Mouse (Mus musculus) embryonic facial prominence, embryonic 11.5 days (tissue): ENCODE data around the gene Dio3. TPM values are rescaled to one million over a fixed set of nuclear protein-coding genes. Genes with fewer than 3 reads are reported as not detected.

ENCODE experiments used
- ATAC-seq: fragments of 200-750 bp; cut with Nextera tagmentation; replicated peaks from 2 replicates; pipeline ENCODE4 v1.8.0; 2017; ENCODE audit warnings: low read depth; ENCODE audit not compliant: insufficient number of reproducible peaks, low FRiP score, low TSS enrichment
- DNase-seq: peaks from one replicate; pipeline ENCODE4 v3.0.0-alpha.2; 2015; ENCODE audit warnings: low spot score
- H3K27ac ChIP-seq: fragments of 300-500 bp; sonication (generic); replicated peaks from 2 replicates; pipeline ENCODE4 v1.5.1; 2014; ENCODE audit warnings: mild to moderate bottlenecking, low read depth, low read length, control low read depth
- H3K27me3 ChIP-seq: fragments of 300-500 bp; sonication (generic); 2 replicates; pipeline ENCODE4 v1.6.1; 2014; ENCODE audit warnings: mild to moderate bottlenecking, low read length, moderate library complexity, mixed read lengths; ENCODE audit not compliant: control insufficient read depth, insufficient read depth
- H3K36me3 ChIP-seq: fragments of 300-500 bp; sonication (generic); replicated peaks from 2 replicates; pipeline ENCODE4 v1.6.1; 2014; ENCODE audit warnings: low read depth, mild to moderate bottlenecking, low read length, moderate library complexity, mixed read lengths; ENCODE audit not compliant: control insufficient read depth, insufficient read depth
- H3K4me1 ChIP-seq: fragments of 300-500 bp; sonication (generic); 2 replicates; pipeline ENCODE4 v1.6.1; 2014; ENCODE audit warnings: low read length, mixed read lengths; ENCODE audit not compliant: control insufficient read depth, insufficient read depth
- H3K4me2 ChIP-seq: fragments of 300-500 bp; sonication (generic); 2 replicates; pipeline ENCODE4 v1.6.1; 2014; ENCODE audit warnings: low read depth, mild to moderate bottlenecking, control low read depth, low read length, moderate library complexity
- H3K4me3 ChIP-seq: fragments of 300-500 bp; sonication (generic); 2 replicates; pipeline ENCODE4 v1.5.1; 2014; ENCODE audit warnings: low read depth, low read length, control low read depth
- H3K9ac ChIP-seq: fragments of 300-500 bp; sonication (generic); replicated peaks from 2 replicates; pipeline ENCODE4 v1.6.1; 2014; ENCODE audit warnings: mild to moderate bottlenecking, control low read depth, low read length
- H3K9me3 ChIP-seq: fragments of 300-500 bp; sonication (generic); replicated peaks from 2 replicates; pipeline ENCODE4 v1.6.1; 2016; ENCODE audit warnings: mild to moderate bottlenecking, low read length, inconsistent platforms, mixed read lengths; ENCODE audit not compliant: control insufficient read depth
- WGBS: fragments of 180-500 bp; shearing (Covaris S2); extraction: QIAGEN DNeasy Blood & Tissue Kit; methylation state at CpG from one replicate; pipeline ENCODE4 v1.1.7; 2014; 5-methylcytosine and 5-hydroxymethylcytosine counted together
- polyA plus RNA-seq: library from polyadenylated mRNA; unstranded; fragments of >200 nt; fragmentation: Nextera tagmentation; extraction: Ambion mirVana; gene quantifications from 2 replicates; pipeline ENCODE4 v1.2.1, GENCODE M21; 2014

Gene Dio3
- 0.32 and 0.43 TPM in 2 replicates for polyA plus RNA-seq

GRCm38 (mm10) chr12:110278853-110279252, at the start of gene Dio3:
Dio3 (plus strand) TSS chr12:110279068.
- no peaks in the 10 kb centered on the region for H3K9me3 ChIP-seq
- 0 out of 2 replicates have a peak, but pooled peaks cover 2% of the 10 kb centered on the region for H3K4me1 ChIP-seq
- H3K4me3 ChIP-seq: peak within 1 kb of the TSS; percentile 37
- H3K36me3 ChIP-seq: no peaks in the 10 kb centered on the region
- H3K4me2 ChIP-seq: peak within 1 kb of the TSS; percentile 71
- ATAC-seq (peak; percentile 66), DNase-seq (peak; percentile 74)
- 0% methylated on average over 24 of the region's 34 CpGs for WGBS
- peak within 1 kb of the TSS; percentile 37; the same call in 1 of the 2 replicates for H3K9ac ChIP-seq
- H3K27me3 ChIP-seq: peaks cover 83% of the 10 kb centered on the region
- H3K27ac ChIP-seq: no peak within 1 kb of the TSS

- Histone ChIP-seq H3K9me3 (no peaks in the 10 kb centered on the region), H3K27me3 (no peaks in the 10 kb centered on the region), H3K4me1 (no peaks in the 10 kb centered on the region), H3K9ac (no peak overlapping the region), H3K36me3 (no peaks in the 10 kb centered on the region), H3K4me3 (no peak overlapping the region), H3K27ac (no peak overlapping the region), H3K4me2 (no peak overlapping the region)
- ATAC-seq (no peak), DNase-seq (no peak)
- 78% methylated on average over 7 of the region's 7 CpGs for WGBS
These were observed 48.6 kb upstream of the Dio3 start for GRCm38 (mm10) chr12:110230296-110230695.

GRCm38 (mm10) chr12:110230767-110231166, 48.1 kb upstream of the Dio3 start:
- Histone ChIP-seq H3K4me2 (no peak overlapping the region), H3K27me3 (no peaks in the 10 kb centered on the region), H3K27ac (no peak overlapping the region), H3K4me3 (no peak overlapping the region), H3K36me3 (no peaks in the 10 kb centered on the region), H3K9ac (no peak overlapping the region), H3K4me1 (no peaks in the 10 kb centered on the region), H3K9me3 (no peaks in the 10 kb centered on the region)
- 71% methylated on average over 8 of the region's 8 CpGs for WGBS
- DNase-seq: no peak
- ATAC-seq: no peak; the same call in 1 of the 2 replicates

GRCm38 (mm10) chr12:110231709-110232600, 46.9 kb upstream of the Dio3 start:
- Histone ChIP-seq H3K27ac (no peak overlapping the region), H3K4me2 (no peak overlapping the region), H3K4me1 (0 out of 2 replicates have a peak, but pooled peaks cover 2% of the 10 kb centered on the region), H3K4me3 (no peak overlapping the region), H3K9ac (no peak overlapping the region), H3K9me3 (no peaks in the 10 kb centered on the region), H3K27me3 (no peaks in the 10 kb centered on the region), H3K36me3 (no peaks in the 10 kb centered on the region)
- DNase-seq: no peak
- 45% methylated on average over 13 of the region's 13 CpGs for WGBS
- no peak for ATAC-seq

- no peak overlapping the region for H3K4me2 ChIP-seq
- WGBS: 88% methylated on average over 4 of the region's 4 CpGs
- no peak overlapping the region for H3K27ac ChIP-seq
- H3K4me3 ChIP-seq: no peak overlapping the region
- ATAC-seq (no peak), DNase-seq (no peak)
- H3K27me3 ChIP-seq: no peaks in the 10 kb centered on the region
- no peaks in the 10 kb centered on the region for H3K9me3 ChIP-seq
- no peaks in the 10 kb centered on the region for H3K36me3 ChIP-seq
- H3K4me1 ChIP-seq: 0 out of 2 replicates have a peak, but pooled peaks cover 2% of the 10 kb centered on the region
- H3K9ac ChIP-seq: no peak overlapping the region
These were observed 43.0 kb upstream of the Dio3 start for GRCm38 (mm10) chr12:110235908-110236307.

- Histone ChIP-seq H3K4me2 (no peak overlapping the region), H3K9me3 (no peaks in the 10 kb centered on the region), H3K4me1 (0 out of 2 replicates have a peak, but pooled peaks cover 2% of the 10 kb centered on the region), H3K36me3 (no peaks in the 10 kb centered on the region), H3K4me3 (no peak overlapping the region), H3K9ac (no peak overlapping the region), H3K27ac (no peak overlapping the region), H3K27me3 (no peaks in the 10 kb centered on the region)
- 75% methylated on average over 7 of the region's 7 CpGs for WGBS
- no peak for DNase-seq
- ATAC-seq: no peak
These were observed 41.8 kb upstream of the Dio3 start for GRCm38 (mm10) chr12:110237046-110237445.

GRCm38 (mm10) chr12:110239358-110239757, 39.5 kb upstream of the Dio3 start:
- no peak overlapping the region for H3K9ac ChIP-seq
- 0 out of 2 replicates have a peak, but pooled peaks cover 2% of the 10 kb centered on the region for H3K4me1 ChIP-seq
- H3K27ac ChIP-seq: no peak overlapping the region
- H3K4me2 ChIP-seq: no peak overlapping the region
- no peaks in the 10 kb centered on the region for H3K27me3 ChIP-seq
- no peaks in the 10 kb centered on the region for H3K36me3 ChIP-seq
- 89% methylated on average over 5 of the region's 5 CpGs for WGBS
- H3K4me3 ChIP-seq: no peak overlapping the region
- DNase-seq (no peak), ATAC-seq (no peak)
- no peaks in the 10 kb centered on the region for H3K9me3 ChIP-seq

GRCm38 (mm10) chr12:110244581-110244980, 34.3 kb upstream of the Dio3 start:
- Histone ChIP-seq H3K9me3 (no peaks in the 10 kb centered on the region), H3K4me1 (no peaks in the 10 kb centered on the region), H3K9ac (no peak overlapping the region), H3K27ac (no peak overlapping the region), H3K4me3 (no peak overlapping the region), H3K27me3 (no peaks in the 10 kb centered on the region), H3K4me2 (no peak overlapping the region), H3K36me3 (no peaks in the 10 kb centered on the region)
- DNase-seq (no peak), ATAC-seq (no peak)
- 88% methylated on average over 6 of the region's 6 CpGs for WGBS
